Mouse (Mus musculus) olfactory bulb, adult 2 months (tissue): ENCODE measurements around the gene Mon1a.

ENCODE experiments used
- CTCF ChIP-seq: fragments of 200-500 bp; IDR thresholded peaks from 2 replicates; pipeline ENCODE4 v1.5.1; 2012; ENCODE audit warnings: low read depth, mild to moderate bottlenecking, low read length, moderate library complexity; ENCODE audit not compliant: insufficient read depth
- POLR2A ChIP-seq: fragments of 200-500 bp; IDR thresholded peaks from 2 replicates; pipeline ENCODE4 v1.6.1; 2012; ENCODE audit warnings: mild to moderate bottlenecking, low read depth, low read length, moderate library complexity; ENCODE audit not compliant: insufficient read depth

DNA sequence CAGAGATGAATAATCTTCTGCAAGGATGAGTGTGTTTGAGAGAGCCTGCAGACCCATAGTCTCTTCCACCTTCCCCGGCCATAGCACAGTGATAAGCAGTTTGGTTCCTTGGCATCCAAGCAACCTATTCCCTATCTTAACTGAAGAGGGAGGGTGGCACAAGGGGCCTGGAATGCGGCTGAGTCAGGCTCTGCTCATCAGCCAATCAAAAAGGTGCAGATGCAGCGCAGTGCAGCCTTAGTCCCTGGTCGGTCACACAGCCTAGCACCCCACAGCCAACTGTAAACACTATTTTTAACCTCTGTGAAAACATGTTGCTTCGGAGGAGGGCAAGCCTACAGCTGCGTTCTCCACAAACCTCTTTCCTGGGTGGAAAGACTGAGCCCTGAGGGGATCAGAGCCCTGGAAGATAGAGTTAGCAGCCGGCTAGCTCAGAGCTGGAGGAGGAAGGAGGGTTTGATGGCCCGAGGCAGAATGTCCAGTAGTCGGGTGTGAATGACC lies 39.0 kb downstream of the Mon1a start:
- TF ChIP-seq CTCF (no peak), POLR2A (no peak)
